Comparison of ENCODE assay signal across 8 mouse cellular contexts in genomic region chr2:32430701-32431676, GRCm38 (mm10). TPM values are rescaled to one million over a fixed set of nuclear protein-coding genes. Genes with fewer than 3 reads are reported as not detected.
A peak's percentile ranks its signal among the peaks of the same experiment; 100 is the strongest.
DNase-seq lines count a peak whose midpoint lies in the region; ATAC-seq and TF ChIP-seq lines count a peak whose summit lies in the region.

No protein-coding gene starts in this region.

- no peaks in the 10 kb centered on the region for H3K27me3 ChIP-seq in E14TG2a.4 (ENCODE audit: insufficient read depth, low read length)
- H3K27me3 ChIP-seq in cerebellum, adult 2 months (ENCODE audit: control insufficient read depth, insufficient read depth, low read length): no peaks in the 10 kb centered on the region
- no peaks in the 10 kb centered on the region for H3K27me3 ChIP-seq in forebrain, postnatal 0 days (ENCODE audit: insufficient read depth, low read length)

- ATAC-seq in forebrain, postnatal 0 days: peak; percentile 96
- no peak for ATAC-seq in granulocyte monocyte progenitor cell, adult 5-6 weeks (replicated peaks; ENCODE audit: poor library complexity, severe bottlenecking)

- peak overlapping the region; percentile 78 for H3K4me2 ChIP-seq in forebrain, postnatal 0 days (ENCODE audit: low read depth)

- no peaks in the 10 kb centered on the region for H3K9me3 ChIP-seq in E14TG2a.4 (ENCODE audit: low read length)
- no peaks in the 10 kb centered on the region for H3K9me3 ChIP-seq in forebrain, postnatal 0 days (ENCODE audit: low read length)

- DNase-seq in cerebellum, adult 2 months: peak; percentile 93 to 98
- peak; percentile 93 for DNase-seq in forebrain, postnatal 0 days
- DNase-seq in heart, postnatal 14 days: peak; percentile 63 to 79
- peak; percentile 86 to 92 for DNase-seq in layer of hippocampus, adult 18-20 months (ENCODE audit: low spot score in 2 of 2)
- DNase-seq in lung, adult 2 months: no peak
- peak; percentile 92 for DNase-seq in retina, embryonic 14.5 days (ENCODE audit: low spot score)

- WGBS in cerebellum, adult 2 months: 5% methylated on average over 18 of the region's 18 CpGs
- WGBS in forebrain, postnatal 0 days: 5% methylated on average over 18 of the region's 18 CpGs
- 32% methylated on average over 18 of the region's 18 CpGs for WGBS in lung, adult 2 months

- TF ChIP-seq CTCF in E14TG2a.4 (conservative IDR thresholded peaks at IDR 0.05; ENCODE audit: low read length): no peak
- no peak for TF ChIP-seq CTCF in cerebellum, adult 2 months (IDR thresholded peaks at IDR 0.05; ENCODE audit: borderline replicate concordance, insufficient read depth, low read depth, low read length)
- TF ChIP-seq CTCF in forebrain, postnatal 0 days (IDR thresholded peaks at IDR 0.05; ENCODE audit: low read depth): no peak
- TF ChIP-seq CTCF in lung, adult 2 months (IDR thresholded peaks at IDR 0.05; ENCODE audit: insufficient read depth, low read length): no peak

- peaks cover 12% of the 10 kb centered on the region; the same call in 1 of the 2 replicates for H3K36me3 ChIP-seq in E14TG2a.4 (ENCODE audit: insufficient read depth, low read length)
- no peaks in the 10 kb centered on the region for H3K36me3 ChIP-seq in forebrain, postnatal 0 days (ENCODE audit: insufficient read depth)

- H3K27ac ChIP-seq in cerebellum, adult 2 months (ENCODE audit: insufficient read depth, low read length): peak overlapping the region; percentile 74
- H3K27ac ChIP-seq in forebrain, postnatal 0 days (ENCODE audit: low read depth, low read length): peak overlapping the region; percentile 87

- peaks cover 48% of the 10 kb centered on the region for H3K4me1 ChIP-seq in E14TG2a.4 (replicated peaks; ENCODE audit: low read depth, low read length)
- H3K4me1 ChIP-seq in cerebellum, adult 2 months (ENCODE audit: control insufficient read depth, insufficient read depth, low read length): peaks cover 20% of the 10 kb centered on the region
- peaks cover 27% of the 10 kb centered on the region for H3K4me1 ChIP-seq in forebrain, postnatal 0 days (ENCODE audit: insufficient read depth)
- H3K4me1 ChIP-seq in lung, adult 2 months (ENCODE audit: control insufficient read depth, insufficient read depth, low read length): peaks cover 22% of the 10 kb centered on the region

- TF ChIP-seq POLR2A in cerebellum, adult 2 months (IDR thresholded peaks at IDR 0.05; ENCODE audit: borderline replicate concordance, insufficient read depth, low read length): peak; percentile 94; the same call in 1 of the 2 replicates
- no peak for TF ChIP-seq POLR2A in lung, adult 2 months (IDR thresholded peaks at IDR 0.05; ENCODE audit: borderline replicate concordance, extremely low read depth, low read depth, low read length)

- peak overlapping the region; percentile 54 for H3K4me3 ChIP-seq in E14TG2a.4 (replicated peaks; ENCODE audit: low read length)
- H3K4me3 ChIP-seq in cerebellum, adult 2 months (replicated peaks; ENCODE audit: insufficient read depth, low read depth, low read length): peak overlapping the region; percentile 95
- H3K4me3 ChIP-seq in forebrain, postnatal 0 days (ENCODE audit: low read depth, low read length): peak overlapping the region; percentile 48
- peak overlapping the region; percentile 18 for H3K4me3 ChIP-seq in lung, adult 2 months (replicated peaks; ENCODE audit: extremely low read depth, low read depth, low read length)

- peak overlapping the region; percentile 62 for H3K9ac ChIP-seq in forebrain, postnatal 0 days

- intact Hi-C loops in heart, postnatal 14 days (cut with DNase I): no loop called here

RNA-seq across cellular contexts. Expression of gene Naif1, which starts 19.3 kb away (rescaled TPM):
- 3.3 TPM in 2 replicates for polyA plus RNA-seq in cerebellum, adult 2 months (2012; rRNA removed)
- 3.8 and 4.5 TPM in 2 replicates for total RNA-seq in forebrain, postnatal 0 days (2014; rRNA removed)
- polyA plus RNA-seq in forebrain, postnatal 0 days (2015; fragmentation: Nextera tagmentation; extraction: Ambion mirVana): 2.4 and 3.9 TPM in 2 replicates
- 1 to 10 TPM; 3.1 to 3.4 TPM for total RNA-seq in heart, postnatal 14 days (2021)
- 1 to 10 TPM; 4.6 to 4.8 TPM for total RNA-seq in layer of hippocampus, adult 18-20 months (2021)
- 5.1 and 5.5 TPM in 2 replicates for polyA plus RNA-seq in lung, adult 2 months (2012; rRNA removed)
- total RNA-seq in granulocyte monocyte progenitor cell, adult 5-6 weeks (2014; fragmentation: Nextera tagmentation): 3.7 and 4.6 TPM in 2 replicates
- 3.0 and 4.8 TPM in 2 replicates for total RNA-seq in granulocyte monocyte progenitor cell, adult 5-6 weeks (2017)

RNA-seq across cellular contexts. Expression of gene Slc25a25, which starts 20.3 kb away (rescaled TPM):
- polyA plus RNA-seq in cerebellum, adult 2 months (2012; rRNA removed): 67.0 and 76.2 TPM in 2 replicates
- 55.4 and 62.5 TPM in 2 replicates for total RNA-seq in forebrain, postnatal 0 days (2014; rRNA removed)
- polyA plus RNA-seq in forebrain, postnatal 0 days (2015; fragmentation: Nextera tagmentation; extraction: Ambion mirVana): 38.3 and 40.9 TPM in 2 replicates
- total RNA-seq in heart, postnatal 14 days (2021): 10 to 100 TPM in 1 of 2 experiments, 1 to 10 TPM in 1; 9.7 to 15.5 TPM
- total RNA-seq in layer of hippocampus, adult 18-20 months (2021): 10 to 100 TPM; 57.2 to 59.5 TPM
- 19.9 and 21.9 TPM in 2 replicates for polyA plus RNA-seq in lung, adult 2 months (2012; rRNA removed)
- 7.1 and 19.9 TPM in 2 replicates for total RNA-seq in granulocyte monocyte progenitor cell, adult 5-6 weeks (2014; fragmentation: Nextera tagmentation)
- 8.1 and 14.6 TPM in 2 replicates for total RNA-seq in granulocyte monocyte progenitor cell, adult 5-6 weeks (2017)

RNA-seq across cellular contexts. Expression of gene Ptges2, which starts 35.3 kb away (rescaled TPM):
- polyA plus RNA-seq in cerebellum, adult 2 months (2012; rRNA removed): 60.9 and 61.1 TPM in 2 replicates
- 32.1 and 37.5 TPM in 2 replicates for total RNA-seq in forebrain, postnatal 0 days (2014; rRNA removed)
- 54.9 and 58.6 TPM in 2 replicates for polyA plus RNA-seq in forebrain, postnatal 0 days (2015; fragmentation: Nextera tagmentation; extraction: Ambion mirVana)
- 10 to 100 TPM; 65.0 to 75.7 TPM for total RNA-seq in heart, postnatal 14 days (2021)
- total RNA-seq in layer of hippocampus, adult 18-20 months (2021): 10 to 100 TPM; 35.1 to 41.4 TPM
- polyA plus RNA-seq in lung, adult 2 months (2012; rRNA removed): 14.7 and 23.8 TPM in 2 replicates
- 17.8 and 32.2 TPM in 2 replicates for total RNA-seq in granulocyte monocyte progenitor cell, adult 5-6 weeks (2014; fragmentation: Nextera tagmentation)
- total RNA-seq in granulocyte monocyte progenitor cell, adult 5-6 weeks (2017): 15.2 and 23.4 TPM in 2 replicates

RNA-seq across cellular contexts. Expression of gene Lcn2, which starts 42.9 kb away (rescaled TPM):
- polyA plus RNA-seq in cerebellum, adult 2 months (2012; rRNA removed): 0.48 and 1.0 TPM in 2 replicates
- 0.54 and 1.2 TPM in 2 replicates for total RNA-seq in forebrain, postnatal 0 days (2014; rRNA removed)
- 0.63 and 1.0 TPM in 2 replicates for polyA plus RNA-seq in forebrain, postnatal 0 days (2015; fragmentation: Nextera tagmentation; extraction: Ambion mirVana)
- 1 to 10 TPM; 3.8 to 6.5 TPM for total RNA-seq in heart, postnatal 14 days (2021)
- total RNA-seq in layer of hippocampus, adult 18-20 months (2021): under 1 TPM in 1 of 2 experiments, not detected in 1; 0.51 TPM
- polyA plus RNA-seq in lung, adult 2 months (2012; rRNA removed): 193 and 242 TPM in 2 replicates
- 24.8 and 50.9 TPM in 2 replicates for total RNA-seq in granulocyte monocyte progenitor cell, adult 5-6 weeks (2014; fragmentation: Nextera tagmentation)
- total RNA-seq in granulocyte monocyte progenitor cell, adult 5-6 weeks (2017): 51.1 and 62.2 TPM in 2 replicates

RNA-seq across cellular contexts. Expression of gene 1110008P14Rik, which starts 49.3 kb away (rescaled TPM):
- 284 and 338 TPM in 2 replicates for polyA plus RNA-seq in cerebellum, adult 2 months (2012; rRNA removed)
- total RNA-seq in forebrain, postnatal 0 days (2014; rRNA removed): 197 and 210 TPM in 2 replicates
- polyA plus RNA-seq in forebrain, postnatal 0 days (2015; fragmentation: Nextera tagmentation; extraction: Ambion mirVana): 160 and 186 TPM in 2 replicates
- total RNA-seq in heart, postnatal 14 days (2021): 10 to 100 TPM; 45.3 to 48.2 TPM
- total RNA-seq in layer of hippocampus, adult 18-20 months (2021): 100 to 1,000 TPM; 153 to 155 TPM
- polyA plus RNA-seq in lung, adult 2 months (2012; rRNA removed): 170 and 173 TPM in 2 replicates
- total RNA-seq in granulocyte monocyte progenitor cell, adult 5-6 weeks (2014; fragmentation: Nextera tagmentation): 11.7 and 20.7 TPM in 2 replicates
- 5.5 and 11.2 TPM in 2 replicates for total RNA-seq in granulocyte monocyte progenitor cell, adult 5-6 weeks (2017)

Comparison
In these comparisons a context has a peak if more than half of its experiments do, and no peak if none do; other contexts are left out.
1. H3K4me3 ChIP-seq: peak in every context shown above with its lines; median percentile 95 in cerebellum, adult 2 months; 54 in E14TG2a.4; 48 in forebrain, postnatal 0 days; 18 in lung, adult 2 months.